Mouse (Mus musculus) liver, embryonic 14.5 days (tissue): Measurements from ENCODE around the gene Tnfrsf18.

Experiments
- CTCF ChIP-seq: IDR thresholded peaks from 2 replicates; pipeline ENCODE4 v1.5.1; 2016; ENCODE audit warnings: antibody characterized with exemption, low read depth, control low read depth
- EP300 ChIP-seq: IDR thresholded peaks from 2 replicates; pipeline ENCODE4 v1.6.1; 2016; ENCODE audit warnings: antibody characterized with exemption, low read depth

GRCm38 (mm10) chr4:156034901-156035300, 8.9 kb downstream of the Tnfrsf18 start:
- TF ChIP-seq CTCF, result no peak
- TF ChIP-seq EP300, result no peak
